Mouse (Mus musculus): ENCODE results near the gene 1600014C23Rik. TPM values are rescaled to one million over a fixed set of nuclear protein-coding genes. Genes with fewer than 3 reads are reported as not detected.

1600014C23Rik gene
- polyA plus RNA-seq, 1 experiment, result 1.1 TPM

GRCm38 (mm10) chr17:45711525-45711924, 22.1 kb downstream of the 1600014C23Rik start:
- no peak for TF ChIP-seq GATA1 (IDR thresholded peaks at IDR 0.05; ENCODE audit: low read length)

- TF ChIP-seq GATA1 (IDR thresholded peaks at IDR 0.05; ENCODE audit: low read length), result no peak
Measured at GRCm38 (mm10) chr17:45710407-45710806, 23.2 kb downstream of the 1600014C23Rik start.

- no peak for TF ChIP-seq GATA1 (IDR thresholded peaks at IDR 0.05; ENCODE audit: low read length)
Measured at GRCm38 (mm10) chr17:45709829-45710228, 23.8 kb downstream of the 1600014C23Rik start.

GRCm38 (mm10) chr17:45708179-45708578, 25.5 kb downstream of the 1600014C23Rik start:
- TF ChIP-seq GATA1 (IDR thresholded peaks at IDR 0.05; ENCODE audit: low read length), result no peak

GRCm38 (mm10) chr17:45707376-45707775, 26.3 kb downstream of the 1600014C23Rik start:
- TF ChIP-seq GATA1 (IDR thresholded peaks at IDR 0.05; ENCODE audit: low read length), result no peak

- TF ChIP-seq GATA1 (IDR thresholded peaks at IDR 0.05; ENCODE audit: low read length), result no peak
Measured at GRCm38 (mm10) chr17:45706796-45707195, 26.8 kb downstream of the 1600014C23Rik start.

GRCm38 (mm10) chr17:45703187-45703586, 30.5 kb downstream of the 1600014C23Rik start:
- no peak for TF ChIP-seq GATA1 (IDR thresholded peaks at IDR 0.05; ENCODE audit: low read length)

- no peak for TF ChIP-seq GATA1 (IDR thresholded peaks at IDR 0.05; ENCODE audit: low read length)
Measured at GRCm38 (mm10) chr17:45702254-45702653, 31.4 kb downstream of the 1600014C23Rik start.

- no peak for TF ChIP-seq GATA1 (IDR thresholded peaks at IDR 0.05; ENCODE audit: low read length)
Measured at GRCm38 (mm10) chr17:45701236-45701591, 32.4 kb downstream of the 1600014C23Rik start.

GRCm38 (mm10) chr17:45700496-45701235, 33.0 kb downstream of the 1600014C23Rik start:
- no peak for TF ChIP-seq GATA1 (IDR thresholded peaks at IDR 0.05; ENCODE audit: low read length)

- no peak for TF ChIP-seq GATA1 (IDR thresholded peaks at IDR 0.05; ENCODE audit: low read length)
Measured at GRCm38 (mm10) chr17:45699039-45699740, 34.5 kb downstream of the 1600014C23Rik start.

- TF ChIP-seq GATA1 (IDR thresholded peaks at IDR 0.05; ENCODE audit: low read length), result no peak
Measured at GRCm38 (mm10) chr17:45698368-45698767, 35.3 kb downstream of the 1600014C23Rik start.

GRCm38 (mm10) chr17:45696981-45697380, 36.7 kb downstream of the 1600014C23Rik start:
- no peak for TF ChIP-seq GATA1 (IDR thresholded peaks at IDR 0.05; ENCODE audit: low read length)

- TF ChIP-seq GATA1 (IDR thresholded peaks at IDR 0.05; ENCODE audit: low read length), result peak; percentile 54
Measured at GRCm38 (mm10) chr17:45695227-45696120, 38.2 kb downstream of the 1600014C23Rik start.

GRCm38 (mm10) chr17:45693812-45694565, 39.7 kb downstream of the 1600014C23Rik start:
- no peak for TF ChIP-seq GATA1 (IDR thresholded peaks at IDR 0.05; ENCODE audit: low read length)

All from G1E-ER4 (cell line).